Mouse (Mus musculus) neural tube, embryonic 13.5 days (tissue): Measurements from ENCODE around the gene Palm. TPM values are rescaled to one million over a fixed set of nuclear protein-coding genes. Genes with fewer than 3 reads are reported as not detected.

Experiments
- ATAC-seq: fragments of 200-750 bp; cut with Nextera tagmentation; 2 replicates; pipeline ENCODE4 v1.8.0; 2017; ENCODE audit warnings: low read depth, mild to moderate bottlenecking, moderate TSS enrichment, moderate library complexity
- H3K27ac ChIP-seq: fragments of 300-500 bp; sonication (generic); replicated peaks from 2 replicates; pipeline ENCODE4 v1.5.1; 2015; ENCODE audit warnings: moderate library complexity, mild to moderate bottlenecking, inconsistent platforms
- H3K27me3 ChIP-seq: fragments of 300-500 bp; sonication (generic); 2 replicates; pipeline ENCODE4 v1.6.1; 2015; ENCODE audit warnings: mild to moderate bottlenecking, inconsistent platforms
- H3K36me3 ChIP-seq: fragments of 300-500 bp; sonication (generic); 2 replicates; pipeline ENCODE4 v1.6.1; 2015; ENCODE audit warnings: mild to moderate bottlenecking, inconsistent platforms
- H3K4me1 ChIP-seq: fragments of 300-500 bp; sonication (generic); replicated peaks from 2 replicates; pipeline ENCODE4 v1.6.1; 2015; ENCODE audit warnings: inconsistent platforms
- H3K4me2 ChIP-seq: fragments of 300-500 bp; sonication (generic); 2 replicates; pipeline ENCODE4 v1.6.1; 2015; ENCODE audit warnings: inconsistent platforms, mild to moderate bottlenecking, moderate library complexity
- H3K4me3 ChIP-seq: fragments of 300-500 bp; sonication (generic); 2 replicates; pipeline ENCODE4 v1.5.1; 2015; ENCODE audit warnings: mild to moderate bottlenecking, inconsistent platforms
- H3K9ac ChIP-seq: fragments of 300-500 bp; sonication (generic); 2 replicates; pipeline ENCODE4 v1.6.1; 2015; ENCODE audit warnings: moderate library complexity, mild to moderate bottlenecking, inconsistent platforms
- H3K9me3 ChIP-seq: fragments of 300-500 bp; sonication (generic); 2 replicates; pipeline ENCODE4 v1.6.1; 2016; ENCODE audit warnings: inconsistent platforms
- WGBS: fragments of 180-500 bp; shearing (Covaris S2); methylation state at CpG from one replicate; pipeline ENCODE4 v1.1.7; 2015; 5-methylcytosine and 5-hydroxymethylcytosine counted together
- polyA plus RNA-seq: library from polyadenylated mRNA; unstranded; fragments of >200 nt; fragmentation: Nextera tagmentation; extraction: Ambion mirVana; gene quantifications from 2 replicates; pipeline ENCODE4 v1.2.1, GENCODE M21; 2015

Gene Palm
- polyA plus RNA-seq, 1 experiment from 2014 or later = 231 TPM

- Histone ChIP-seq H3K9me3 (no peaks in the 10 kb centered on the region), H3K36me3 (peaks cover 46% of the 10 kb centered on the region), H3K4me3 (no peak overlapping the region), H3K4me1 (peaks cover 31% of the 10 kb centered on the region), H3K27ac (no peak overlapping the region), H3K9ac (no peak overlapping the region), H3K4me2 (no peak overlapping the region), H3K27me3 (no peaks in the 10 kb centered on the region)
- 91% methylated on average over 3 of the region's 3 CpGs for WGBS
- ATAC-seq = no peak
Observed at GRCm38 (mm10) chr10:79762875-79763274, 30.5 kb upstream of the Palm start.

- 93% methylated on average over 7 of the region's 7 CpGs for WGBS
- H3K36me3 ChIP-seq = peaks cover 32% of the 10 kb centered on the region
- no peak for ATAC-seq
- no peak overlapping the region for H3K4me2 ChIP-seq
- H3K4me3 ChIP-seq = no peak overlapping the region
- H3K9me3 ChIP-seq = no peaks in the 10 kb centered on the region
- H3K9ac ChIP-seq = peak overlapping the region; percentile 57; the same call in 1 of the 2 replicates
- H3K27ac ChIP-seq = no peak overlapping the region
- H3K27me3 ChIP-seq = no peaks in the 10 kb centered on the region
- peaks cover 40% of the 10 kb centered on the region for H3K4me1 ChIP-seq
Observed at GRCm38 (mm10) chr10:79764234-79764633, 29.1 kb upstream of the Palm start.

- H3K27me3 ChIP-seq = no peaks in the 10 kb centered on the region
- peak overlapping the region; percentile 96 for H3K9ac ChIP-seq
- H3K27ac ChIP-seq = no peak overlapping the region
- WGBS = 80% methylated on average over 2 of the region's 2 CpGs
- peak overlapping the region; percentile 96 for H3K4me2 ChIP-seq
- peaks cover 40% of the 10 kb centered on the region for H3K4me1 ChIP-seq
- no peak for ATAC-seq
- H3K36me3 ChIP-seq = peaks cover 25% of the 10 kb centered on the region
- H3K9me3 ChIP-seq = no peaks in the 10 kb centered on the region
- H3K4me3 ChIP-seq = peak overlapping the region; percentile 95
Observed at GRCm38 (mm10) chr10:79765228-79765745, 28.1 kb upstream of the Palm start.

DNA sequence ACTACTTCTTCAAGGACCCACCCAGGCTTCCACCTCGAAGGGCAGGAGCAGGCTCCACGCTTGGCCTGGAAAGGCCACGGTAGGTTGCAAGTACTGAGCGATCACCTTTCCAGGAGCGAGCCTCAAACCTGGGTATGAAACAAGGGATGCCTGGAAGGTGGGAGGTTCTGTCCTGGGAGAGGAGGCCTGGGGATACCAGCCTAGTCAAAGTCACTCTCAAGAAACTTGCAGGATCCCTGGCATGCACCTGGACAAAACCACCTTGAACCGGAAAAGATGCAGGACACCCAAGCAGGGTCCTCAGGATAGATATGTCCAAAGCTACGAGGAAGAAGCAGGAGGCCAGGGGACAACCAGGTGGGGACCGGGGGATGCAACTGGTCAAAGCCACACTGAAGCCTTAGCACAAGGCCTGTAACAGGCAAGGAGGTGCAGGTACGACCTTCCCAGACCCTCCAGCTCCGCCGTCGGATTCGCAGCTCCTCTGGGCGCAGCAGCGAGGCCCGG, 27.3 kb upstream of the Palm start:
- H3K4me3 ChIP-seq = peak overlapping the region; percentile 95
- no peaks in the 10 kb centered on the region for H3K9me3 ChIP-seq
- H3K36me3 ChIP-seq = peaks cover 18% of the 10 kb centered on the region
- H3K27me3 ChIP-seq = no peaks in the 10 kb centered on the region
- peak overlapping the region; percentile 94 for H3K27ac ChIP-seq
- H3K9ac ChIP-seq = peak overlapping the region; percentile 96
- no peak for ATAC-seq
- WGBS = 10% methylated on average over 16 of the region's 16 CpGs
- peaks cover 40% of the 10 kb centered on the region for H3K4me1 ChIP-seq
- H3K4me2 ChIP-seq = peak overlapping the region; percentile 96

- H3K4me1 ChIP-seq = peaks cover 40% of the 10 kb centered on the region
- under 1% methylated on average over 87 of the region's 101 CpGs for WGBS
- H3K27ac ChIP-seq = peak within 1 kb of the TSS; percentile 94
- H3K27me3 ChIP-seq = no peaks in the 10 kb centered on the region
- peak; percentile 92 for ATAC-seq
- H3K4me3 ChIP-seq = peak within 1 kb of the TSS; percentile 95
- H3K9me3 ChIP-seq = no peaks in the 10 kb centered on the region
- peak within 1 kb of the TSS; percentile 96 for H3K9ac ChIP-seq
- peaks cover 11% of the 10 kb centered on the region for H3K36me3 ChIP-seq
- H3K4me2 ChIP-seq = peak within 1 kb of the TSS; percentile 96
Observed at GRCm38 (mm10) chr10:79766508-79767325, 26.7 kb upstream of the Palm start, which contains the start of gene Rnf126. Rnf126 (minus strand) TSS chr10:79766952.

DNA sequence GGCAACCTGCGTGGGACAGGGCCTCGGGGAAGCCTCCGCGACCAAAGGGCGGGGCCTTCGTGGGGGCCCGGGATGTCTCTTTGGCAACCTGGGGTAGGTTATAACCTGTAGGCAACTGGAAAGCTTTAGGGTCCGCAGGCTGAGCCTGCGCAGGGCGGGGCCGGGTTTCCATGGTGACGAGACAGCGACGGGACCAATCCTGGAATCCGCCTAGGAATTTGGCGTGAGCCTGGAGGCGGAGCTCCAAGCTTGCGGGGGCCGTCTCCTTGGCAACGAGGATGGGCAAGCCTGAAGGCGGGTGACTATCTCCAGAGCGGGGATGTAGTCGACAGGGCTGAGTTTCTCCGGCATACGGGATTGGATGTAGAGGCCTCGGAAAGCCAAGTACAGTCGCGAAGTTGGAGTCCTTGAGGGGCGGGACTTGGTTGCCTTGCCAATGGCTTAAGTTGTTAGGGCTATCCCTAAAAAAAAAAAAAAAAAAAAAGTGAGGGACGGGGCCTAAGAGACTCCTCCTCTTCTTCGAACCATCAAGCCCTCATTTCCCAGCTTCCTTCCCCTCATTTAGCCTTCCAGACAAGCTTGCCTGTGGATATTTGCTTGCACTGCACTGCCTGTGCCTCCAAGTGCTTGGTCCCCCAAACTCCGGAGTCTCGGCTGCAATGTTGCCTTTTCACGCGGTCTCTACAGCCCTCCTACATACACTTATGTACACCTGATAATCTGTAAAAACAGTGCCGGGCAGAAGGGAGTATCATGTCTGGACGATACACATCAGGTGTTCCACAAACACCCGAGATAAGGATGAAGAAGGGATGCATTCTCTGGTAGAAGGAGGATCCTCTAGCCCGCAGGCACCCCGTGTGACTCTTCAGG, 25.8 kb upstream of the Palm start:
- ATAC-seq = peak; percentile 88
- H3K27ac ChIP-seq = peak overlapping the region; percentile 94
- H3K36me3 ChIP-seq = peaks cover 2% of the 10 kb centered on the region; the same call in 1 of the 2 replicates
- H3K27me3 ChIP-seq = no peaks in the 10 kb centered on the region
- no peaks in the 10 kb centered on the region for H3K9me3 ChIP-seq
- peak overlapping the region; percentile 96 for H3K4me2 ChIP-seq
- H3K9ac ChIP-seq = peak overlapping the region; percentile 96
- H3K4me1 ChIP-seq = peaks cover 40% of the 10 kb centered on the region
- H3K4me3 ChIP-seq = peak overlapping the region; percentile 95
- 12% methylated on average over 40 of the region's 40 CpGs for WGBS

DNA sequence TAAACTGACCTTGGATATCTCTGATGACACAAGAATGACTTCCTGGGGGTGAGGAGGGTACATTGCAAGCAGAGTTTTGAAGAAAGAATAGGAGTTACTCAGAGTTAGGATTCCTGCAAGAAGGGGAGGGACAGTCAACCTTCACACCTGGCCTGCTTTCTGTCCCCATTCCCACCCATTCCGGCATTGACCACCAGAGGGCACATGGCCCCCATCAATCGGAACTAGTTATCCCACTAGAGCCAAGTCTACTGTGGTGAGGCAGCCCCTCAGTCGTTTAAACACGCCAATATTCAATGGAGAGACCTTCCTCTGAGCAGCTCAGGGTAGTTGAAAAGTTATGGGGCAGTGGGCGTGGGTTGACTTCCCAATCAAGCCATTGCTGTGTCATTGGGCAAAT, 25.0 kb upstream of the Palm start:
- WGBS = under 1% methylated on average over 5 of the region's 5 CpGs
- no peak for ATAC-seq
- no peaks in the 10 kb centered on the region for H3K27me3 ChIP-seq
- no peaks in the 10 kb centered on the region for H3K9me3 ChIP-seq
- peak overlapping the region; percentile 96 for H3K4me2 ChIP-seq
- H3K9ac ChIP-seq = no peak overlapping the region
- H3K4me1 ChIP-seq = peaks cover 40% of the 10 kb centered on the region
- H3K36me3 ChIP-seq = no peaks in the 10 kb centered on the region
- H3K4me3 ChIP-seq = 0 out of 2 replicates have a peak overlapping the region, but pooled peaks have one; percentile 95
- no peak overlapping the region for H3K27ac ChIP-seq

GRCm38 (mm10) chr10:79769329-79769728, 24.0 kb upstream of the Palm start:
- Histone ChIP-seq H3K9ac (no peak overlapping the region), H3K9me3 (no peaks in the 10 kb centered on the region), H3K27me3 (no peaks in the 10 kb centered on the region), H3K4me1 (peaks cover 32% of the 10 kb centered on the region), H3K4me3 (no peak overlapping the region), H3K4me2 (no peak overlapping the region), H3K27ac (no peak overlapping the region), H3K36me3 (no peaks in the 10 kb centered on the region)
- 48% methylated on average over 4 of the region's 4 CpGs for WGBS
- no peak for ATAC-seq

DNA sequence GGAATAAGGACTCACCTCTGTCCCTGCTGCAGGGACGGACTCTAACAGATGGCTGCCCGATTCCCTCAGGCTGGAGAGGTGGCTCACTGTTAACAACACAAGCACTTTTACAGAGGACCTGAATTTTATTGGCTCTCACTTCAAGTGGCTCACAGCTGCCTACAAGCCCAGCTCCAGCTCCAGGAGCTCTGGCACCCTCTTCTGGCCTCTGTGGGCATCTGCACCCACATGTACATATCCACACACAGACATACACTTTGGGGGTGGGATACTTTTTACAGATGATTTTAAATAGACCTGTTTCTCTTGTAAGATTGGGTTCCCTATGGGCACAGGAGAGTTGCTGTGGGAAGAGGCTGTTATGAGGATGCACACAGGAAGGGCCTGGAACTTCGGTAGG, 21.1 kb upstream of the Palm start:
- Histone ChIP-seq H3K4me2 (no peak overlapping the region), H3K27me3 (peaks cover 14% of the 10 kb centered on the region), H3K4me1 (peaks cover 20% of the 10 kb centered on the region), H3K4me3 (no peak overlapping the region), H3K27ac (no peak overlapping the region), H3K36me3 (no peaks in the 10 kb centered on the region), H3K9ac (no peak overlapping the region), H3K9me3 (peaks cover 6% of the 10 kb centered on the region; the same call in 1 of the 2 replicates)
- no peak for ATAC-seq
- 94% methylated on average over 3 of the region's 3 CpGs for WGBS

DNA sequence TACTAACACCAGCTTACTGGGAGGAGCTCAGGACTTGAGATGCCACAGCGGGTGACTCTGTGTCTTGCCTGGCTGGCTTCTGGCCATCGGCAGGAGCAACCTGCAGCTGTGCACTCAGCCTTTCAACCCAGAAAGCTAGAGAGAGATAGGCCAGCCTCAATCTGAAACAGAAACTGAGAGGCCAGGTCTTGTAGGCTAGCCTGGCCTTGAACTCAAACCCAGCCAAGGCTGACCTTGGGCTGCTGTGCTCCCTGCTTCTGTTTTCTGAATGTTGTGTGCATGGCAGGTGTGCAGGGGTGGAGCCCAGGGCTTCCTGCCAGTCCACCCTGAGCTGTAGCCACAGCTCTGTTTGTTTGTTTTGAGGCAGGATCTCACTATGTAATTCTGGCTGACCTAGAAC, 20.2 kb upstream of the Palm start:
- Histone ChIP-seq H3K4me1 (peaks cover 20% of the 10 kb centered on the region), H3K36me3 (no peaks in the 10 kb centered on the region), H3K9me3 (peaks cover 6% of the 10 kb centered on the region; the same call in 1 of the 2 replicates), H3K27me3 (peaks cover 23% of the 10 kb centered on the region), H3K27ac (no peak overlapping the region), H3K4me2 (no peak overlapping the region), H3K4me3 (no peak overlapping the region), H3K9ac (no peak overlapping the region)
- ATAC-seq = no peak
- 93% methylated on average over 2 of the region's 2 CpGs for WGBS

- Histone ChIP-seq H3K9me3 (peaks cover 6% of the 10 kb centered on the region; the same call in 1 of the 2 replicates), H3K9ac (no peak overlapping the region), H3K36me3 (no peaks in the 10 kb centered on the region), H3K27me3 (peaks cover 38% of the 10 kb centered on the region), H3K4me3 (no peak overlapping the region), H3K4me1 (peaks cover 27% of the 10 kb centered on the region), H3K27ac (no peak overlapping the region), H3K4me2 (no peak overlapping the region)
- no peak for ATAC-seq
- 65% methylated on average over 5 of the region's 5 CpGs for WGBS
Observed at GRCm38 (mm10) chr10:79774486-79775279, 18.7 kb upstream of the Palm start.
